Mouse (Mus musculus) cortical plate, adult 2 months (tissue): Measurements from ENCODE around the gene Meis2. TPM values are rescaled to one million over a fixed set of nuclear protein-coding genes. Genes with fewer than 3 reads are reported as not detected.

Source experiments
- H3K27ac ChIP-seq: fragments of 200-500 bp; 2 replicates; pipeline ENCODE4 v1.5.1; 2012; ENCODE audit warnings: low read length, control low read depth, inconsistent platforms; ENCODE audit not compliant: insufficient read depth
- H3K4me1 ChIP-seq: fragments of 200-500 bp; 2 replicates; pipeline ENCODE4 v1.6.1; 2011; ENCODE audit warnings: low read length; ENCODE audit not compliant: control insufficient read depth, insufficient read depth
- H3K4me3 ChIP-seq: fragments of 200-500 bp; 2 replicates; pipeline ENCODE4 v1.5.1; 2011; ENCODE audit warnings: mild to moderate bottlenecking, low read length, control low read depth; ENCODE audit not compliant: insufficient read depth
- CTCF ChIP-seq: fragments of 200-500 bp; IDR thresholded peaks from 2 replicates; pipeline ENCODE4 v1.5.1; 2011; ENCODE audit warnings: mild to moderate bottlenecking, control low read depth, low read length; ENCODE audit not compliant: insufficient read depth; ENCODE audit errors: extremely low read depth
- POLR2A ChIP-seq: fragments of 200-500 bp; IDR thresholded peaks from 2 replicates; pipeline ENCODE4 v1.6.1; 2011; ENCODE audit warnings: mild to moderate bottlenecking, low read length, control low read depth; ENCODE audit not compliant: insufficient read depth; ENCODE audit errors: extremely low read depth
- polyA plus RNA-seq: library from polyadenylated mRNA; depleted of rRNA; stranded (reverse); fragments of >200 nt; gene quantifications from 2 replicates; pipeline ENCODE4 v1.2.3, GENCODE M21; 2012

Meis2 gene
- polyA plus RNA-seq, 1 experiment = 86.1 TPM

DNA sequence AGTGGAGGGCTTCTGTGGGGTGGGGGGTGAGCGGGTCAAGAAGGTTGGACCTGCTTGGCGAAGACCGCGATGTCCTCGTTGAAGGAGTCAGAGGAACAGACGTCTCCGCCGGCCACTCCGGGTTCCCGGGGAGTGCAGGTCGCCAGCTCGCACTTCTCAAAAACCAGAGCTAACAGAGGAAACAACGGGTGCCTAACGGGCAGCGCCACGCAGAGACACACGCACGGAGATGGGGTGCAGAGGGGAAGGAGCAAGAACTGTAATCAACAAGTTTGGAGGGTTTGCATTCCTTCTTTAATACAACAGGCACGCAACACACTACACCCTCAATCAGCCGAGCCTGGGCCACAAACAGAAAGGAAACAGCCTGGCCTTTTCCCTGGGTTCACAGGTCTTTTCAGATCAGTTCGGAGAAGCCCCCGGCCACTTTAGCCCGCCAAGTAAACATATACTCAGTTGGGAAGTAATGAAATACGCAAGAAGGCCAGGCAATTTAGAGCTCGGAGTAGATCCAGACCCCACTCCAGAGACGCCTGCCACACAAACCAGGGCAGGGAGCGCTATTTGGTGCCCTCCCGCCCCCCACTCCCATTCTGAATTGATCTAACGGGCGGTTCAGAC, 4.1 kb downstream of the Meis2 start:
- Histone ChIP-seq H3K4me1 (no peaks in the 10 kb centered on the region), H3K27ac (peak overlapping the region; percentile 32), H3K4me3 (peak overlapping the region; percentile 78)
- TF ChIP-seq CTCF (no peak), POLR2A (no peak)

DNA sequence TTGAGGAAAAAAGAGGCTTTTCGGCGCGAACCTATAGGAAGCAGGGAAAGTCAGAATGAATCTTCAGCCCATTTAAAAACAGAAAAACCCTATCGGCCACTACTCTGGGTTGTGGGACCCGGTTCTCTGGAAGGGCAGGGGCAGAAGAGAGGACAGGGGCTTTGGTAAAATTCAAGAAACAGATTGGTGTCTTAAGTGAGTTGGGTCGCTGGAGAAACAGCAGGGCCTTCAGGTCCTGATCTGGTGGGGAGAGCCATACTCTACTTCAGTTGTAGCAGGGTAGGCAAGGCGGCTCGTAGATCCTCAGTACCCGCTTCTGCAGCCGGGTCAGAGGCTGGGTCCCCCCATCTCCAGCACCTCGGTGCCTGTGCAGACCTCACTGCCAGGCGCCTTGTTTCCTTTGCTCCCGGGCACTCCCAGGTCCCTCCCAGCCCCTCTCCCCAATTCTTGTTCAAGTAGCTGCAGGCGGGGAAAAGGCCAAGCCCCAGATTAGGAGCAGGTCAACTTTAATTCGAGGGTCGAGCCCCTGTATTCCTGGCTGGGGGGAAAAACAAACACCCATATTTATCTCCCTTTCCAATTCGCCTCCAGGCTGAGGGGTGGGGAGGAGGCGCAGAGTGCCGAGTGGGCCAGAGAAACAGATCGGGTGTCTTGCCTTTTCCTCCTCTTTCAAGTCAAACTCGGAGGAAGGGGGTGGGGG, 4.8 kb downstream of the Meis2 start:
- Histone ChIP-seq H3K4me1 (no peaks in the 10 kb centered on the region), H3K27ac (peak overlapping the region; percentile 95), H3K4me3 (peak overlapping the region; percentile 78)
- TF ChIP-seq POLR2A (no peak), CTCF (no peak)

DNA sequence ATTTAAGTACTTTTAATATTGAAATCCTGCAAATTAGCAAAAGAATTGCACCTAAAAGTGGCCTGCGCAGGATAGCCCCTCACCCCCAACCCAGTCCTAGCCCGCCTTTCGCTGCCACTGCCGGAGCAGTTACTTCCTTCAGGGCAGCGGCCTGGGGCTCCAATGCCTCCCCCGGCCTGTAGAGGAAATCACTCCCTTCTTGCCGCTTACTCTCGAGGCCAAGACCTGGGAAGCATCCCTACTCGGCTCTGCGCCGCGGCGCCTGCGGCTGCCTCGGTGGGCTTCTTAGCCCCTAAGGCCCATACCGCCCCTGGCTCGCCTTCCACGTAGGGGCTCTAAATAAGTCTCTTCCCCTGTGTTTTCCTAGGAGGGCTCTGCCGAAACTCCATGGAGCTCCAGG, 5.4 kb downstream of the Meis2 start:
- peak overlapping the region; percentile 95 for H3K27ac ChIP-seq
- H3K4me1 ChIP-seq = no peaks in the 10 kb centered on the region
- TF ChIP-seq CTCF (no peak), POLR2A (no peak)
- peak overlapping the region; percentile 78 for H3K4me3 ChIP-seq

DNA sequence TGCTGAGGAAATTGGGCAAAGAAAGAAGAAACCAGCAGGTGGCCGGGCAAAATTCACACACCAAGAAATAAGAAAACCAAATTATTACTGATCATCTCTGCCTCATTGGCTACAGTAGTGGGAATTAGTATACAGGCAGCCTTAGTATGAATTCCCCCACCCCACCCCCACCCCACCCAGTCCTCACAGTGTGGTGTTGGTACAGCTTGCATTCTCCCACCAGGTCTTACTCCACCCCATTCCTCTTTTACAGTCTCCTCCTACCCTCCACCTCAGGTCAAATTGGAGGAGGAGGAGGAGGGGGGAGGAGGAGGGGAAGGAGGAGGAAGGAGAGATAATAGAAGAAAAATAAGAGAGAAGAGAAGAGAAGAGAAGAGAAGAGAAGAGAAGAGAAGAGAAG, 6.0 kb downstream of the Meis2 start:
- Histone ChIP-seq H3K27ac (no peak overlapping the region; the same call in 1 of the 2 replicates), H3K4me3 (no peak overlapping the region; the same call in 1 of the 2 replicates), H3K4me1 (no peaks in the 10 kb centered on the region)
- TF ChIP-seq POLR2A (no peak), CTCF (no peak)

DNA sequence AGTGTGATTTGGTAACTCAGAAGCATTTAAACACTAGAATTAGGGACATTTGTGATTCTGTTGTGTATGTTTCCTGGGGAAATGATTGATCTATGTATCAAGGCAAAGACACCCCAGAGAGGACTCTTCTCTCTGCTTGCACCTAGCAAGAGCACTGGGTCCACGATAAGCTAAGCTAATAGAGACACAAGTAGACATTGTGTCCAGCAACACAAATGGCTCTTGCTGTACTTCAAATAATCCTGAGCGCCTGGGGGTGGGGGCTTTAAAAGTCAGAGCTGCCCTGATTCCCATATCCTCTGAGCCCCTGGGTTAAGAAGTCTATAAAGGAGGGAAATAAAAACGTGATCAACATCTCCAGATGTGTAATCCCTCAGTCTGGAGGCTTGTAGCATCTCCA, 6.6 kb downstream of the Meis2 start:
- no peak for TF ChIP-seq CTCF
- no peak for TF ChIP-seq POLR2A

DNA sequence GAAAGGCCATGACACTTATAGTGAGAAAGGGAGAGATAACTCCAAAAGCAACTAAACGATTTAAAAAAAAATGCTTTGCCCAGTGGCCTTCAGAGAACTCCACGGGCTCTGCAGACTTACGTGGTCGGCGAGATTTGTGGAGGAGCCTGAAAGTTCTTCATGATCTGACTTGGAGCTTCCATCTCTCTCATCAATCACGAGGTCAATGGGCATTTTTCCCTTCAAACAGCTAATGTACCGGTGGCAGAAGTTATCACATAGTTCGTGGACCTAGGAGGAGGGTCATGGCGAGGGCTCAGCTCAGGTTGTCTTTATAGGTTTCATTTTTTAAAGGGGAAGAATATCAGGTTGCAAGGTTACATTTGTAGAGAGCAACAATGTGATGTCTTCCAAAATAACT, 7.1 kb downstream of the Meis2 start:
- Histone ChIP-seq H3K4me1 (no peaks in the 10 kb centered on the region), H3K27ac (no peak overlapping the region), H3K4me3 (peak overlapping the region; percentile 21; the same call in 1 of the 2 replicates)
- TF ChIP-seq CTCF = no peak
- TF ChIP-seq POLR2A = no peak

More for the DNA sequence above, 6.6 kb downstream of the Meis2 start:
- no peak overlapping the region for H3K4me3 ChIP-seq
- H3K4me1 ChIP-seq = no peaks in the 10 kb centered on the region
- no peak overlapping the region for H3K27ac ChIP-seq

DNA sequence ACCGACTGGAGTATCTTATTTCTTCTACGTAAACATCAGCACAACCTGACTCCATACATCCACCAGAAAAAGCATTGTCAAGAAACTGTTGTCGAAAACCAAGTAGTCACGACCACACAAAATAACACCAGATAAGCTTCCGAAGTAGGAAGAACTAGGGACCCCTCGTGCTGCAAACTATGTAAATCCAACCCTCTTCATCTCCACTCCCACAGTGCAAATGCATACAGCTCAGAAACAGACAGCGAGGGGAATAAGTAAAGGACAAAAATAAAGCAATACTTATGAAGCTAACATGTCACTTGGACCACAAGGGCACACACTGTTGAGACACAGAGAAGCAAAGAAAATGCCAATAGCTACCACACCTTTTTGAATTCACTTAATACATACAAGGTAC, 8.8 kb downstream of the Meis2 start:
- H3K27ac ChIP-seq = 0 out of 2 replicates have a peak overlapping the region, but pooled peaks have one; percentile 37

DNA sequence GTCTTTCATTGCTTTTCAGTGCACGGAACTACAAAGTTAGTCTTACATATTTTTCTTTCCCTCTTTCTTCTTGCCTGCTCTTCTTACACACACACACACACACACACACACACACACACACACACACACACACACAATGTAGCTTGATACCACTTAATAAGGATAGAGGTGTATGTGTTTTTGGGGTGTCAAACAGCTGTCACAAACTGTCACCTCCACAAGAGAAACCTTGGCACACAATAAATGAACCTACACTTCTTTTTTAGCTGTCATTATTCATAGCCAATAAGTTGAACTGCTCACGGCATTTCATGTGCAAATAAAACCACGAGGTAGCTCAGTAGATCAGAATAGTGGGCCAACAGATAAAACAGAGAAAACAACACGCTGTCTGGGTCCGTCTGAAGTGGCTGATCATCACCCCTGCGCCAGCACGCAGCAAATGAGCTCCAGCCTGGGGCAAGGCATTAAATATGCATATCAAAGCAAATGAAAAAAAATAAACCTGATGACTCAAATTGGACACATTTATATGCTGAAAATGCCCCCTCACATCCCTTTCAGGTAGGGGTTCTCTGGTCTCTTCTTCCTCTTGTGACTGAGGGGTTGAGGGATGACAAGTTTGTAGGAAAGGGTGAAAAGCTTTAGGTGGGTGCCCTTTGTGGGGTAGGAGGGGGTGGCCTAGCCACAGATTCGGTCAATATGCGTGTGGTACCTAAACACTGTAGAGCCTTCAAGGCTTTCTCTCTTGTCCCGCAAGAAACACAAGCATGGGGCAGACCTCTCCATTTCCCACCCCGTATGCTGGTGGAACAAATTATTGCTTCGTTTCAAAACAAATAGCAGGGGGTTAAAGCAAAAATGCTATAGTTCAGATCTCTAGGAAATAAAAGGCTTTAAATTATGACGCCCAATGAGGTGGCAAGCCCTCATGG, 9.7 kb downstream of the Meis2 start:
- no peak for TF ChIP-seq POLR2A
- TF ChIP-seq CTCF = no peak
- Histone ChIP-seq H3K27ac (peak overlapping the region; percentile 41; the same call in 1 of the 2 replicates), H3K4me1 (no peaks in the 10 kb centered on the region; the same call in 1 of the 2 replicates), H3K4me3 (peak overlapping the region; percentile 2; the same call in 1 of the 2 replicates)

More for the DNA sequence above, 8.8 kb downstream of the Meis2 start:
- TF ChIP-seq POLR2A (no peak), CTCF (no peak)
- H3K4me1 ChIP-seq = no peaks in the 10 kb centered on the region
- 0 out of 2 replicates have a peak overlapping the region, but pooled peaks have one; percentile 28 for H3K4me3 ChIP-seq

DNA sequence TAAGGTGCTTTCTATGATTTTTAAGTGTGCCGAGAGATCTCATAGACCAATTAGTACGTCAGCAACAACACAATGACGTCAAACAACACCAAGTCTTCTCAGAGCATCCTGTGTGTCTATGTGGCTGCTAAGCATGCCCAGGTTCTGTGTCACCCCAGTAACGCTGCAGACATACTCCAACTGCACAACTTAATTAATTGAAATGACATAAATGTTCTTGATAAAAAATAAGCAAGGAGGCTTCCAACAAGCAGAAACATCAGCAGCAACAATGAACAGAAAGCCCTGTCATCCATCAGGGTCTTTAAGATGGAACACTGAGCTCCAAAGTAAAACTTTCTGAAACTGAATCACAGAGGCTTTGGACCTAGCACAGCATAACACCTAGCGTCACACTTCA, 11.7 kb downstream of the Meis2 start:
- TF ChIP-seq CTCF = no peak
- no peak for TF ChIP-seq POLR2A
- H3K4me3 ChIP-seq = no peak overlapping the region
- H3K27ac ChIP-seq = no peak overlapping the region
- no peaks in the 10 kb centered on the region; the same call in 1 of the 2 replicates for H3K4me1 ChIP-seq
